Mouse (Mus musculus): Measurements from ENCODE around the gene Gpatch4. TPM values are rescaled to one million over a fixed set of nuclear protein-coding genes. Genes with fewer than 3 reads are reported as not detected.

Gene Gpatch4
- polyA plus RNA-seq, 1 experiment from 2014 or later: 32.7 TPM

GRCm38 (mm10) chr3:88049532-88049931 is 6.6 kb downstream of the Gpatch4 start:
- H3K9ac ChIP-seq: no peak overlapping the region
- 57% methylated on average over 3 of the region's 3 CpGs for WGBS (ENCODE audit: insufficient replicate concordance)
- H3K4me3 ChIP-seq (replicated peaks): no peak overlapping the region
- H3K9me3 ChIP-seq (replicated peaks): no peaks in the 10 kb centered on the region
- peaks cover 4% of the 10 kb centered on the region for H3K4me1 ChIP-seq (replicated peaks)
- DNase-seq (no peak), ATAC-seq (ENCODE audit: low read depth) (no peak)
- no peak overlapping the region for H3K4me2 ChIP-seq
- no peaks in the 10 kb centered on the region for H3K27me3 ChIP-seq
- peaks cover 69% of the 10 kb centered on the region for H3K36me3 ChIP-seq
- no peak overlapping the region for H3K27ac ChIP-seq

GRCm38 (mm10) chr3:88057030-88057429 is 14.1 kb downstream of the Gpatch4 start:
- Histone ChIP-seq H3K9me3 (replicated peaks) (no peaks in the 10 kb centered on the region), H3K4me2 (peak overlapping the region; percentile 94), H3K27ac (no peak overlapping the region), H3K4me3 (replicated peaks) (peak overlapping the region; percentile 83), H3K4me1 (replicated peaks) (peaks cover 19% of the 10 kb centered on the region), H3K27me3 (no peaks in the 10 kb centered on the region), H3K9ac (peak overlapping the region; percentile 83; the same call in 1 of the 2 replicates), H3K36me3 (peaks cover 47% of the 10 kb centered on the region)
- ATAC-seq (ENCODE audit: low read depth): no peak
- 82% methylated on average over 6 of the region's 6 CpGs for WGBS (ENCODE audit: insufficient replicate concordance)
- DNase-seq: no peak

- no peaks in the 10 kb centered on the region for H3K27me3 ChIP-seq
- peak within 1 kb of the TSS; percentile 83 for H3K9ac ChIP-seq
- ATAC-seq (ENCODE audit: low read depth) (peak; percentile 94), DNase-seq (peak; percentile 90)
- peaks cover 36% of the 10 kb centered on the region for H3K36me3 ChIP-seq
- peak within 1 kb of the TSS; percentile 83 for H3K4me3 ChIP-seq (replicated peaks)
- no peaks in the 10 kb centered on the region for H3K9me3 ChIP-seq (replicated peaks)
- peak within 1 kb of the TSS; percentile 94 for H3K4me2 ChIP-seq
- peaks cover 19% of the 10 kb centered on the region for H3K4me1 ChIP-seq (replicated peaks)
- WGBS (ENCODE audit: insufficient replicate concordance): under 1% methylated on average over 60 of the region's 60 CpGs
- H3K27ac ChIP-seq: peak within 1 kb of the TSS; percentile 58; the same call in 1 of the 2 replicates
These were observed 15.2 kb downstream of the Gpatch4 start, which contains the start of gene Naxe for GRCm38 (mm10) chr3:88057902-88058696. TSS of gene Naxe (minus strand) at chr3:88058495.

GRCm38 (mm10) chr3:88068386-88068785 is 25.5 kb downstream of the Gpatch4 start:
- no peaks in the 10 kb centered on the region for H3K36me3 ChIP-seq
- no peak overlapping the region for H3K4me3 ChIP-seq (replicated peaks)
- H3K4me1 ChIP-seq (replicated peaks): no peaks in the 10 kb centered on the region
- H3K4me2 ChIP-seq: no peak overlapping the region
- WGBS (ENCODE audit: insufficient replicate concordance): 35% methylated on average over 2 of the region's 2 CpGs
- no peaks in the 10 kb centered on the region for H3K9me3 ChIP-seq (replicated peaks)
- H3K27me3 ChIP-seq: peaks cover 24% of the 10 kb centered on the region; the same call in 1 of the 2 replicates
- ATAC-seq (ENCODE audit: low read depth) (no peak), DNase-seq (no peak)
- no peak overlapping the region for H3K27ac ChIP-seq
- H3K9ac ChIP-seq: no peak overlapping the region

DNA sequence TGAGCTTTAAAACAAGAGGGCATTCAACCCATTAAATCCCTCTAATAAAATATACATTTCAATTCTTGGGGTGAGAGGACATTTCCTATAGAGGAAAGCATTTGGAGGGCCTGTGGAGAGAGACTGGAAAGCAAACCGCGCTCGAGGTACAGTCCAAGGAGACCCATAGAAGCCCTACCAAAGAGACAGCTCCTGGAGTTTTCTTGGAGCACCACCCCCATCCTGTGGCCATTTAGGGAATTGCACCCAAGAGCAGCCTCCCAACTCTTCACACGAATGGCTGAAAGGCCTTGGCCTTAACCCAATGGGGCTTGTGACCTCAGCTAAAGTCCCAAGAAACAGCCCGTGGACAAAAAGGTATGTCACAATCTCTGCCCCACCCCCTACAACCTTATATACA is 28.9 kb downstream of the Gpatch4 start:
- H3K4me3 ChIP-seq (replicated peaks): no peak overlapping the region
- ATAC-seq (ENCODE audit: low read depth): no peak; the same call in 1 of the 2 replicates
- peak; percentile 60 for DNase-seq
- H3K27ac ChIP-seq: no peak overlapping the region
- no peaks in the 10 kb centered on the region for H3K9me3 ChIP-seq (replicated peaks)
- no peak overlapping the region for H3K4me2 ChIP-seq
- H3K36me3 ChIP-seq: no peaks in the 10 kb centered on the region
- H3K4me1 ChIP-seq (replicated peaks): no peaks in the 10 kb centered on the region
- 3% methylated on average over 5 of the region's 5 CpGs for WGBS (ENCODE audit: insufficient replicate concordance)
- no peak overlapping the region for H3K9ac ChIP-seq
- peaks cover 30% of the 10 kb centered on the region; the same call in 1 of the 2 replicates for H3K27me3 ChIP-seq

DNA sequence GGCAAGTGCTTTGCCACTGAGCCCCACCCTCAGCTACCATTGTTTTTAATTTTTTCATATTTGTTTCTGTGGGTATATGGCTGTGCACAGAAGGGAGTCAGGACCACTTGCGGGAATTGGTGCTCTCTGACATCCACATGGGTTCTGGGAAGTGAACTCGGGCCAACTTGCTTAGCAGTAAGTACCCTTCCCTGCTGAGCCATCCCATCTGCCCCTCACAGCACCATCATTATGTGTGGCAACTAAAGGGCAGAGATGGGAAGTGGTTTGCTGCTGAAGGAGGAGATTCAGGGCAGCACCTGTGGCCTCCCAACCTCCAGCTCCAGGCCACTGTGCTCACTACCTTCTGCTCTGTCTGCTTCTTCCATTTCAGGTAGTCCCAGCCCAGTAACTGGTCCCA is 30.7 kb downstream of the Gpatch4 start:
- Histone ChIP-seq H3K27me3 (peaks cover 40% of the 10 kb centered on the region), H3K9me3 (replicated peaks) (no peaks in the 10 kb centered on the region), H3K4me3 (replicated peaks) (no peak overlapping the region), H3K36me3 (no peaks in the 10 kb centered on the region), H3K9ac (no peak overlapping the region), H3K4me2 (no peak overlapping the region), H3K4me1 (replicated peaks) (no peaks in the 10 kb centered on the region), H3K27ac (no peak overlapping the region)
- DNase-seq (no peak), ATAC-seq (ENCODE audit: low read depth) (no peak)
- 54% methylated on average over 2 of the region's 2 CpGs for WGBS (ENCODE audit: insufficient replicate concordance)

DNA sequence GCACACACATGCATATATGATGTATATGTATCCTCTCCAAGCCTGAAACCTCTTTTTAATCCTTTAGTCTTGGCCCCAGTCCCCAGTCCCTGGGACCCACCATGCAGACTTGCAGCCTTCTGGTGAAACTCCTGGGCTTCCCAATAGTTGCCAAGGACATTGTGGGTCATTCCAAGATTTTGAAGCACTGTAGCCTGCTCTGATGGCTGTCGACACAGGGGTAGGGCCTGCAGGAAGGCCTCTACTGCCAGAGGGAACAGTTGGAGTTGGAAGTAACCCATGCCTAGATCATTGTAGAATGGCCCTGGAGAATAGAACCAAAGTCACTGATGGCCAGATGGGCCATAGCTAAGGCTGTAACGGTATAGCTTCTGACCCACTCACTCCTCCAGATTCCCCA is 31.4 kb downstream of the Gpatch4 start:
- ATAC-seq (ENCODE audit: low read depth) (no peak), DNase-seq (no peak)
- H3K9ac ChIP-seq: no peak overlapping the region
- H3K27me3 ChIP-seq: peaks cover 43% of the 10 kb centered on the region
- H3K9me3 ChIP-seq (replicated peaks): no peaks in the 10 kb centered on the region
- H3K4me3 ChIP-seq (replicated peaks): no peak overlapping the region
- H3K4me2 ChIP-seq: no peak overlapping the region
- no peaks in the 10 kb centered on the region for H3K36me3 ChIP-seq
- no peaks in the 10 kb centered on the region for H3K4me1 ChIP-seq (replicated peaks)
- H3K27ac ChIP-seq: no peak overlapping the region
- 53% methylated on average over 2 of the region's 2 CpGs for WGBS (ENCODE audit: insufficient replicate concordance)

GRCm38 (mm10) chr3:88074766-88075165 is 31.9 kb downstream of the Gpatch4 start:
- Histone ChIP-seq H3K4me3 (replicated peaks) (no peak overlapping the region), H3K4me2 (no peak overlapping the region), H3K9me3 (replicated peaks) (no peaks in the 10 kb centered on the region), H3K36me3 (no peaks in the 10 kb centered on the region), H3K4me1 (replicated peaks) (no peaks in the 10 kb centered on the region), H3K27me3 (peaks cover 39% of the 10 kb centered on the region), H3K27ac (no peak overlapping the region), H3K9ac (no peak overlapping the region)
- ATAC-seq (ENCODE audit: low read depth): no peak
- no peak for DNase-seq
- 55% methylated on average over 8 of the region's 8 CpGs for WGBS (ENCODE audit: insufficient replicate concordance)

DNA sequence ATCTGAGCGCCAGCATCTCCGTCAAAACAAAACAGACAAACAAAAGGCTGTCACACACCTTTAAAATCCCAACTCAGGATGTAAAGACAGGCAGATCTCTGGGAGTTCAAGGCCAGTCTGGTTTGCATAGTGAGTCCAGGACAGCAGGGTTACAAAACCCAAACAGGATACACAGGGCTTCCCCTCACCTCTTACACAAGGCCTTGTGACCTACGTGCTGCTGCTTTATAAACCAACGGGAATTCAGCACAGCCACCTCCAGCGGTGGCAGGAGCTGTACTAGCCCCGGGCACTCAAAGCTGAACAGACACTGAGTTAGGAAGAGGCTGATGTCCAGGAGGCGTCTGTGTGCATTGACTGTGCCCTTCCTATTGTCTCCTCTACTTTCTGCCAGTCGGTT is 34.5 kb downstream of the Gpatch4 start:
- Histone ChIP-seq H3K4me1 (replicated peaks) (peaks cover 8% of the 10 kb centered on the region), H3K4me3 (replicated peaks) (no peak overlapping the region), H3K36me3 (no peaks in the 10 kb centered on the region), H3K27ac (no peak overlapping the region), H3K27me3 (peaks cover 21% of the 10 kb centered on the region; the same call in 1 of the 2 replicates), H3K9ac (no peak overlapping the region), H3K4me2 (no peak overlapping the region), H3K9me3 (replicated peaks) (no peaks in the 10 kb centered on the region)
- DNase-seq (no peak), ATAC-seq (ENCODE audit: low read depth) (peak; percentile 33)
- WGBS (ENCODE audit: insufficient replicate concordance): 34% methylated on average over 8 of the region's 8 CpGs

- Histone ChIP-seq H3K36me3 (no peaks in the 10 kb centered on the region), H3K27ac (no peak within 1 kb of the TSS), H3K9ac (no peak within 1 kb of the TSS), H3K4me3 (replicated peaks) (no peak within 1 kb of the TSS), H3K4me2 (no peak within 1 kb of the TSS), H3K27me3 (peaks cover 19% of the 10 kb centered on the region; the same call in 1 of the 2 replicates), H3K4me1 (replicated peaks) (peaks cover 15% of the 10 kb centered on the region), H3K9me3 (replicated peaks) (no peaks in the 10 kb centered on the region)
- 70% methylated on average over 4 of the region's 4 CpGs for WGBS (ENCODE audit: insufficient replicate concordance)
- no peak for ATAC-seq (ENCODE audit: low read depth)
- no peak for DNase-seq
These were observed 35.3 kb downstream of the Gpatch4 start, which contains the start of gene Ttc24 for GRCm38 (mm10) chr3:88078204-88078603. TSS of gene Ttc24 (minus strand) at chr3:88078304.

- Histone ChIP-seq H3K9ac (peak within 1 kb of the TSS; percentile 82), H3K36me3 (peaks cover 20% of the 10 kb centered on the region), H3K27ac (peak within 1 kb of the TSS; percentile 60; the same call in 1 of the 2 replicates), H3K27me3 (peaks cover 13% of the 10 kb centered on the region; the same call in 1 of the 2 replicates), H3K4me2 (peak within 1 kb of the TSS; percentile 83), H3K9me3 (replicated peaks) (no peaks in the 10 kb centered on the region), H3K4me1 (replicated peaks) (peaks cover 22% of the 10 kb centered on the region), H3K4me3 (replicated peaks) (peak within 1 kb of the TSS; percentile 77)
- DNase-seq (peak; percentile 80), ATAC-seq (ENCODE audit: low read depth) (peak; percentile 87)
- 18% methylated on average over 33 of the region's 33 CpGs for WGBS (ENCODE audit: insufficient replicate concordance)
These were observed 38.7 kb downstream of the Gpatch4 start, which contains the start of gene Iqgap3 for GRCm38 (mm10) chr3:88081345-88082223. TSS of gene Iqgap3 (plus strand) at chr3:88081971.

Measured in liver, embryonic 13.5 days (tissue).